Mouse (Mus musculus): ENCODE data around the gene Ddx5. TPM values are rescaled to one million over a fixed set of nuclear protein-coding genes. Genes with fewer than 3 reads are reported as not detected.
"Not testable (repeated sequence)": the region's sequence is repeated elsewhere in the genome, so short reads cannot be mapped to it uniquely, and the experiment has no call there.

Gene Ddx5
- total RNA-seq, 2 experiments from 2014 or later, result 574 to 616 TPM

- intact Hi-C loops (cut with DNase I), result no loop called here
These were observed 12.0 kb downstream of the Ddx5 start for GRCm38 (mm10) chr11:106776960-106777359.

GRCm38 (mm10) chr11:106773061-106773460 lies 15.9 kb downstream of the Ddx5 start:
- intact Hi-C loops (cut with DNase I), result no loop called here

More at GRCm38 (mm10) chr11:106776960-106777359, 12.0 kb downstream of the Ddx5 start:
- DNase-seq (ENCODE audit: low spot score in 2 of 2), result no peak

GRCm38 (mm10) chr11:106770195-106770974 lies 18.6 kb downstream of the Ddx5 start:
- DNase-seq (ENCODE audit: low spot score in 2 of 2), result no peak
- intact Hi-C loops (cut with DNase I), result no loop called here

More at GRCm38 (mm10) chr11:106773061-106773460, 15.9 kb downstream of the Ddx5 start:
- no peak for DNase-seq (ENCODE audit: low spot score in 2 of 2)

- intact Hi-C loops (cut with DNase I), result no loop called here
- no peak for DNase-seq (ENCODE audit: low spot score in 2 of 2)
These were observed 21.5 kb downstream of the Ddx5 start for GRCm38 (mm10) chr11:106767516-106767915.

GRCm38 (mm10) chr11:106766611-106767162 lies 22.3 kb downstream of the Ddx5 start:
- no peak for DNase-seq (ENCODE audit: low spot score in 2 of 2)
- intact Hi-C loops (cut with DNase I), result no loop called here

GRCm38 (mm10) chr11:106762800-106763185 lies 26.2 kb downstream of the Ddx5 start:
- no peak for DNase-seq (ENCODE audit: low spot score in 2 of 2)
- intact Hi-C loops (cut with DNase I), result no loop called here

- intact Hi-C loops (cut with DNase I), result no loop called here
- no peak for DNase-seq (ENCODE audit: low spot score in 2 of 2)
These were observed 26.7 kb downstream of the Ddx5 start for GRCm38 (mm10) chr11:106762139-106762799.

GRCm38 (mm10) chr11:106760511-106760910 lies 28.5 kb downstream of the Ddx5 start:
- no peak for DNase-seq (ENCODE audit: low spot score in 2 of 2)
- intact Hi-C loops (cut with DNase I), result no loop called here

- no peak for DNase-seq (ENCODE audit: low spot score in 2 of 2)
- intact Hi-C loops (cut with DNase I), result no loop called here
These were observed 30.0 kb downstream of the Ddx5 start for GRCm38 (mm10) chr11:106759028-106759427.

GRCm38 (mm10) chr11:106755583-106755982 lies 33.4 kb downstream of the Ddx5 start:
- intact Hi-C loops (cut with DNase I), result no loop called here
- DNase-seq (ENCODE audit: low spot score in 2 of 2), result no peak

GRCm38 (mm10) chr11:106753314-106753713 lies 35.7 kb downstream of the Ddx5 start:
- no peak for DNase-seq (ENCODE audit: low spot score in 2 of 2)
- intact Hi-C loops (cut with DNase I), result no loop called here

GRCm38 (mm10) chr11:106752103-106752502 lies 36.9 kb downstream of the Ddx5 start:
- no peak for DNase-seq (ENCODE audit: low spot score in 2 of 2)
- intact Hi-C loops (cut with DNase I), result no loop called here

GRCm38 (mm10) chr11:106751039-106752018 lies 37.7 kb downstream of the Ddx5 start, which contains the start of gene Milr1:
Milr1 (plus strand) TSS chr11:106751226.
- DNase-seq (ENCODE audit: low spot score in 2 of 2), result no peak
- intact Hi-C loops (cut with DNase I), result no loop called here

- DNase-seq (ENCODE audit: low spot score in 2 of 2), result no peak
- intact Hi-C loops (cut with DNase I), result no loop called here
These were observed 38.7 kb downstream of the Ddx5 start, which contains the start of gene Pecam1 for GRCm38 (mm10) chr11:106750121-106750751. Pecam1 (minus strand) TSS chr11:106750628.

- intact Hi-C loops (cut with DNase I), result loop anchor here (10.0 kb wide), 1 partner anchor 265 kb away; the partner anchor contains the start of gene Ern1
- not testable (repeated sequence) for DNase-seq (ENCODE audit: low spot score in 2 of 2)
These were observed 39.3 kb downstream of the Ddx5 start for GRCm38 (mm10) chr11:106749557-106750120.

- intact Hi-C loops (cut with DNase I), result loop anchor here (5.0 to 10.0 kb wide), 2 partner anchors 260 to 328 kb away; partner anchors contain the start of gene Ern1
- no peak for DNase-seq (ENCODE audit: low spot score in 2 of 2)
These were observed 44.0 kb downstream of the Ddx5 start for GRCm38 (mm10) chr11:106744949-106745348.

GRCm38 (mm10) chr11:106742388-106742841 lies 46.6 kb downstream of the Ddx5 start:
- intact Hi-C loops (cut with DNase I), result loop anchor here (1.0 to 10.0 kb wide), 3 partner anchors 94 to 325 kb away; partner anchors contain the start of gene Ern1
- DNase-seq (ENCODE audit: low spot score in 2 of 2), result no peak

- intact Hi-C loops (cut with DNase I), result loop anchor here (1.0 to 10.0 kb wide), 3 partner anchors 94 to 325 kb away; partner anchors contain the start of gene Ern1
- DNase-seq (ENCODE audit: low spot score in 2 of 2), result no peak
These were observed 47.2 kb downstream of the Ddx5 start for GRCm38 (mm10) chr11:106741826-106742225.
